Mouse (Mus musculus) adrenal gland, adult 2 months (tissue): ENCODE measurements around the gene C730034F03Rik. TPM values are rescaled to one million over a fixed set of nuclear protein-coding genes. Genes with fewer than 3 reads are reported as not detected.

ENCODE experiments used
- DNase-seq: peaks from one replicate; pipeline ENCODE4 v3.0.0; 2021
- polyA plus RNA-seq: library from polyadenylated mRNA; depleted of rRNA; stranded (reverse); fragments of >200 nt; gene quantifications from 2 replicates; pipeline ENCODE4 v1.2.3, GENCODE M21; 2012
- total RNA-seq, 2 experiments: library from RNA; stranded (reverse); gene quantifications; 2 replicates each; pipeline ENCODE4 v1.2.3; 2021

C730034F03Rik gene
- total and polyA plus RNA-seq, 3 experiments = 0.52 to 2.3 (median 0.95) TPM

DNA sequence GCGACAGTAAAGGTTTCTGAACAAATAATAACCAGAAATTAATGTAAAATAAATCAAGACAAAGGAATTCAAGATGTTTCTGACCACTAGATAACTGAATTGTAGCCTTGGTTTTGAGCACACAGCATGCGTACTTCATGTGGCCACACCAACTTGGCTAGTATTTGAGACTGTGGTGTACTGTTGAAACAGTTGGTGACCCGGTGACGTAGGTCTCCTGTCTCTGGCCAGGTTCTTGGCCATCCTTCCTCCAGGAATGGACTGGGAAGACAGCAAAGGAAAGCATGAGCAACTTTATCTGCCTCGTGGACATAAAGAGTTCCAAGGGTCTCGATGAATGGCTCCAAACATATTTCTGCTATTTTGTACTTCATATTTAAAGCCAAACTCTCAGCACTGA lies 2.4 kb downstream of the C730034F03Rik start:
- no peak for DNase-seq

DNA sequence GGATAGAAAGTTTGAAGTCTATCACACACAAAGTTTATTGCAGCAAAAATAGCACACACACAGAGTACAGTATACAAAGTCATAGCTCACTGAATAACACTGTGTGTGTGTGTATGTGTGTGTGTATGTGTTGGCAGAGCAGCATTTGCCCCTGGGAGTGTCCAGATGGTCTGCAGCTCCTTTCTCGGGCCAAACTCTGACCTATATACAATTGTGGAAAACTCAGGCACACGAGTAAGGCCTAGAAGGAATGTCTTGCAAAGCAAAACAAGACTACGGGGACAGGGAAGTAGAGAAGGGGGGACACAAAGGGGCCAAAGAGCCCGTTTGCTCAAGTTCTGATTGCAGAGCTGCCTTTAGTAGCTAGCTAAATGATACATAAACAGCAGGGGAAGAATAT lies 3.6 kb downstream of the C730034F03Rik start:
- DNase-seq = no peak

DNA sequence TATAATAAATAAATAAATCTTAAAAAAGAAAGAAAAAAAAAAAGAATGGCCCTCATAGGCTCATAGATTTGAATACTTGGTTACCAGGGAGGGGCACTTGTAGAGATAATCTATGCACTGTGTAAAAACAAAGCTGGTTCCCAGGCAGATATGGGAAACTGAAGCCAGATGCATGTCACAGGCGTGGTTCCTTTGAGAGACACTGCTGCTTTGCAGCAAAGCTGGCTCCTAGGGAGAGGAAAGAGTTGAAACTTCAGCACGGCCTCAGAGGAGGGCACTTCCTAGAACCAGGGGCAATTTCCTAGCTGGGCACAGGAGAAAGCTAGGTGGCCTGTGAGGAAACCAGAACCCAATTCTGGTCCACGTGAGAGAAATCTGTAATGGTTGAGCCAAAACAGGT lies 4.7 kb downstream of the C730034F03Rik start:
- no peak for DNase-seq

DNA sequence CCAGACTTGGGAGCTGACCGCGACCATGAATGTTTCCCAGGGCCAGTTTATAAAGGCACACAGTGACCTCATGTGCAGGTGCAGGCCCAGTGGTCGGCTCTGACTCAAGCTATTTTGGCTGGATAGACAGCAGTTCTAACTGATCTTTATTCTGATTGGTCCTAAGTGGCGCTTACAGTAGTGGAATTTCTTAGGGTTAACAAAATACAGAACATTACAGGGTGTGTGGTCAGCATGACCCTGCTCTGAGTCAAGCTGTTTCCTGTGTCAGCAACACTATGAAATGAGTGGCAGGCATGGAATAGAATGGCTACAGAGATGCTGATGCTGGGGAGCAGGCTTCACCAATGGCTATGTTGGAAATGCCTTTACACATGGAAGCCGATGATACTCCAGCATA lies 6.5 kb downstream of the C730034F03Rik start:
- DNase-seq = no peak

DNA sequence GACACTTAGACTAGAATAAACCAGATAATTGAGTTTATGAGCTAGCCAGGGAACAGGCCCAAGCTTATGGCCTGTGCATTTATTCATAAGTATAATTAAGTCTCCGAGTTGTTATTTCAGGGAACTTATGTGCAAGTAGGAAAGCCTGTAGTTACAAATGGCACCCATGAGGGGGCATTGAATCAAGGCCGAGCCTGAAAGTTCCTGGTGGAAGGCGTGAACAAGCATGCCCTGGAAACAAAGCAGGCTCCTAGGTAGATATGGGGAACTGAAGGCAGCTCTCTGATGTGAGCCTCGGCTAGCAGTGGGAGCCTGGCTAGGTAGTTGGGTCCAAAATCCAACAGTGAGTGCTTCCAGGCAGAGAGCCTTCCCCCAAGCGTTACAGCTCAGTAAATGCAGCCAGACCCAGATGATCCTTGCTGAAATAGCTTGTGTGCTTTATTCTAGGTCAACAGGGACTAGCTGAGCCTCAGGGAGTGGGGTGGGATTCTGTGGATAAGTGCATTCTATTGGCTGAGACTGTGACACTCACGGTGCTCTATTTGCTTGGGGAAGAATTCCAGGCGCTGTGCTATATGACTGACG lies 13.2 kb downstream of the C730034F03Rik start:
- DNase-seq = no peak

DNA sequence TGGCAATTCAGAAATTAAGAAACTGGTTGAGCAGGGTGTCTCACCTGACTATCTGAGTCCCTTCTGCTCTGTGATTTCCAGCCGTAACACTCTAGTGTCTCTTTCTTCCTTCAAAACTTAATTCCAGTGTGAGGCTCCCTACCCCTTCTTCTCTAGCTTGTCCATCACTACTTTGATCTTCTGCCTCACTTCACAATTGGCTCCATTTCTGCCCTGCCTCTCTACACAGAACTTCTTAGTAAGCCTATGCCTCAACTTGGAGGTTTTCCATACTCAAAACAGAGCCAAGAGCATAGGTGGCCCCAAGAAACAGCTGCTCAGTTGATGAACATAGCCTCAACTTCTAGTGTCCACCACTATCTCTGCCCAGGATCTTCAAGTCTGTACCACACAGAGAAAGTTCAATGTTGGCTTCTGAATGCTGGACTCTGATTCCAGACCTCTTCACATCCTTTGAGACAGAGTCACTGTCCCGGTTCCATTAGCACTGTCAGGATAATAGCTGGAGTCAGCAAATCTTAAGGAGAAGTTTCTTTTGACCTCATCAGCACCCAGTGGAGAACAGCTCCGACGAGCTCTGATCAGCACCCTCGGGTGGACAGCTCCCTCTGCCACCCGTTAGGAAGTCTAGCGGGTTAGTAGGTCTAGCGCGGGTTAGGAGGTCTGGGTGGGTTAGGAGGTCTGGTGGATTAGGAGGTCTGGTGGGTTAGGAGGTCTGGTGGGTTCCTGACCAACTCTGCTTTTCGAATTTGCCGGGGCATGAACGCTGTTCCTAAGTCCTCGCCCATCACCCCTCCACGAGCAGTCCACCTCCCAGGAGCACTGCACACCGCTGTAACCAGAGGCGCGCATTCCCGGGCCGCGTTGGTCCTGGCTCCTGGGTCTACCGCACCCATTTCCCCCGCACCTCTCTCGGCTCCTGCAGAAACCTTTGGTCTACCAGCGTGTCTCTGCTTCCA lies 23.8 kb downstream of the C730034F03Rik start:
- peak; percentile 71 for DNase-seq

DNA sequence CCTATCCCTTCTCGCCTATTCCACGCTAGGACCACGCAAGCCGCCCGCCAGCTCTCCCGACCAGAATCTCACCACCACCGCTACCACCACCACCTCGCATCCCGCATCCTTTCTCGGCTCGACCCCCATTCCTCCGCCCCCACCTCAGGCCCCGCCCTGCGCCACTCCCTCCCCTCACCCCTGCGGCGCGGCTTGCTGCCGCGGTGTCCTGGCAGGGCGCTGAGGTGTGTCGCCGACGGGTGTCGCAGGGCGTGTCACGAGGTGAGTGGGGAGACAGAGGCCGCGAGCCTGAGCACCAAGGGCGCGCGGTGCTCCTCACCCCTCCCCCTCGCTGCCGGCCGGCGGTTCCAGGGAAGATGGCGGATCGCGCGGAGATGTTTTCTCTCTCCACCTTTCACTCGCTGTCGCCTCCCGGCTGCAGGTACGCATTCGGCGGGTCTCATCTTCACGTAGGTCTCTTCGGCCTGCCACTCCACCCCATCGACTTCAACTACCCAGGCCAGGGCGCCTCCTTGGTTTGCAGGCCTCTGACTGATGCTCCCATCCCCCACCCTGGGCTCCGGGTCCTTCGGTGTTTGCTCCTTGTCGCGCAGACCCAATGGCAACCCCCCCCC lies 24.6 kb downstream of the C730034F03Rik start, which contains the start of gene Mapk8ip2:
Mapk8ip2 (plus strand) TSS at position 49 of the 614 bp plus-strand sequence.
- no peak for DNase-seq

DNA sequence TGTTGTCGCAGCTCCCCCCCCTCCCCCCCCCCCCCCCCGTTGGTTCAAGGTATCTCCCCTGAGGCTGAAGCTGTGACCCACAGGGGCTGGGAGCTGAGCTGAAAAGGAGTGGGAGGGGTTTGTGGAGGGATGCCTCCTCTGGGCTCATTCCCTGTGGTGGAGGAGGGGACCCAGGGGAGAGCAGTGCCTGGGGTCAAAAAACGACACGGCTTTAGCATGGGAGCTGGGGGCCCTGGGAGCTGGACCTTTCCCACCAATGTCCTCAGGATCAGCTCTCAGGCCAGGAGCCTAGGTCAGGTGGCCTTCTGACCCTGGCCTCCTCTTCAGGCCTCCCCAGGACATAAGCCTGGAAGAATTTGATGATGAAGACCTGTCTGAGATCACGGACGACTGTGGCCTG lies 25.5 kb downstream of the C730034F03Rik start:
- no peak for DNase-seq

DNA sequence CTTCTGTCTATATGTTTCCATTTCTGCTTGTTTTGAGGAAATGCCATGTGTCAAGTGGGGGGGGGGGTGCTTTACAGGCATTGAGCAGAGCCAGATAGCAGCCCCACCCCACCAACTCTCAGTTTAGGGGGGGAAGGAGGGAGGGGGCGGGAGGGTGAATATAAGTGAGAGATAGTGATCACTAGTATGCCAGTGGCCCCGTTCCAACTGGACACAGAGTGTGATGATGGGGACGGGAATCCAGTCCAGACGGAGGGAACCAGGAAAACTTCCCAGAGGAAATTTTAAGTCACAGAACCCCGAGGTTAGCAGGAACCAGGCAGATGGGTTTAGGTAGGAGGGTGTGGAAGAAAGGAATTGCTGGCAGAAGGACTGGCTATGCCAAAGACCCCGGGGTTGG lies 26.3 kb downstream of the C730034F03Rik start:
- DNase-seq = no peak

DNA sequence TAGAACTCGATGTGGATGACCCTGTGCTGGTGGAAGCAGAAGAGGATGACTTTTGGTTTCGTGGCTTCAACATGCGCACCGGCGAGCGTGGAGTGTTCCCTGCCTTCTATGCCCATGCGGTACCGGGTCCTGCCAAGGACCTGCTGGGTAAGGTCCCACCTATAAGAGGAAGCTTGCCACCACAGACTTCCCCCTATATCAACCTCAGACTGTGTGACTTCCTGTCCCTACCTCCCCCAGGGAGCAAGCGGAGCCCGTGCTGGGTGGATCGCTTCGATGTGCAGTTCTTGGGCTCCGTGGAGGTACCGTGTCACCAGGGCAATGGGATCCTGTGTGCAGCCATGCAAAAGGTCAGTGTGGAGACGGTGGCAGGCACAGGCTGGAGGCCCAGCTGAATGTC lies 29.6 kb downstream of the C730034F03Rik start:
- DNase-seq = no peak

DNA sequence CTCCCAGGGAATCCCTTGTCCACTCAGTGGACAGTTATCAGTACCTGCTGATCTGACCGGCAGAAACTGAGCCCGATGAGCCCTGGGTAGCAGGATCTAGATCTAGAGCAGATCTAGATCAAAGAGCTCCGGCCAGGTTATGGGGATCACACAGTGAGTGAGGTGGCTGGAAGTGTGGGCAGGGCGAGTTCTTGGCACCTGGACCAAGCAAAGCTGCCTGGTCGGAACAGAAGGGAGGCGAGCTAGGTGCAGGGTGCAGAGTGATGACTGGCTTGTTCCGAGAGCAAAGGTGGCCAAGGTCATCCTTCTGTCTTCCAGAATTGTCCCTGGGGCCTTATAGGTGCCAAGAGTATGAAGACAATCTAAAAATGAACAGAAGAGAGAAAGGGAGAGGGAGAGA lies 30.4 kb downstream of the C730034F03Rik start:
- DNase-seq = no peak

DNA sequence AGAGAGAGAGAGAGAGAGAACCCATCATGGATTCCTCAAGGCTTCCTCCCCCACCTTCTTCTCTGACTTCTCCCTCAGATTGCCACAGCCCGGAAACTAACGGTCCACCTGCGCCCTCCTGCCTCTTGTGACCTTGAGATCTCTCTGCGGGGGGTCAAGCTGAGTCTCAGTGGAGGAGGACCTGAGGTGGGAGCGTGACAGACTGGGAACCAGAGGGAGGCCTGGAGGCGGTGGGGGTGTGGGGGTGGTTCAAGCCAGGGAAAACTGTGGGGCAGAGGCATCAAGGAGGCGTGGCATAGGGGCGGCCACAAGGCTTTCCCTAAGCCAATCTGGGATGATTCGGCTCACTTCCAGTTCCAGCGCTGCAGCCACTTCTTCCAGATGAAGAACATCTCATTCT lies 30.9 kb downstream of the C730034F03Rik start:
- no peak for DNase-seq

DNA sequence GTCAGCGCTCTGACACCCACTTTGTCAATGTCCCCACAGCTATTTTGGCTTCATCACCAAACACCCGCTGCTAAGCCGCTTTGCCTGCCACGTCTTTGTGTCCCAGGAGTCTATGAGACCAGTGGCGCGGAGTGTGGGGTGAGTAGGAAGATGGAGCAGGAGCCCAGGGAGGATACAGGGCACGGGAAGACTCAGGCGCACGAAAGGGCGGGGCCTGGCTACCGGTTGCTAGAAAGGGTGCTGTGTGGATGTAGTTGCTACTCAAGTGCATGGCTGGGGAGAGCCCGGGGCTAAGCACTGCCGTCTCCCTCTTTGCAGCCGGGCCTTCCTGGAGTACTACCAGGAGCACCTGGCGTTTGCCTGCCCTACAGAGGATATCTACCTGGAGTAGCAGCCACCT lies 31.9 kb downstream of the C730034F03Rik start:
- no peak for DNase-seq

DNA sequence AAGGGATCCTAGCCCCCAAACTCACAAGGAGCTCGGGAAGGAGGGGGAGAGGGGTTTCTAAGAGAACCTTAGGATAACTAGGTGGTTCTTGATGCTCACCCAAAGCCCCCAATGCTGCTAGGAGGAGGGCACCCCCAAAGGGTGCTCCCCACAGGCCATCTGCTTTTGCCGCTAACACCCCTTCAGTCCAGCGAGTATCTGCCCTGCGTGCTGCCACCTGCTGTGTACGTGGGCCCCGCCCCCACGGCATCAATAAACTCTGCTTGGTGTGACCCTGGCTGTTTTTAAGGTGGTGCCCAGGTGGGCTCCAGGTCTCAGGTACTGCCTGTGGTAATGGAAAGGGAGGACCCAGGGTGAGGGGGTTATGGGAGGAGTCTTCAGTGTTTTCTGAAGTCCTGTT lies 32.8 kb downstream of the C730034F03Rik start:
- no peak for DNase-seq

DNA sequence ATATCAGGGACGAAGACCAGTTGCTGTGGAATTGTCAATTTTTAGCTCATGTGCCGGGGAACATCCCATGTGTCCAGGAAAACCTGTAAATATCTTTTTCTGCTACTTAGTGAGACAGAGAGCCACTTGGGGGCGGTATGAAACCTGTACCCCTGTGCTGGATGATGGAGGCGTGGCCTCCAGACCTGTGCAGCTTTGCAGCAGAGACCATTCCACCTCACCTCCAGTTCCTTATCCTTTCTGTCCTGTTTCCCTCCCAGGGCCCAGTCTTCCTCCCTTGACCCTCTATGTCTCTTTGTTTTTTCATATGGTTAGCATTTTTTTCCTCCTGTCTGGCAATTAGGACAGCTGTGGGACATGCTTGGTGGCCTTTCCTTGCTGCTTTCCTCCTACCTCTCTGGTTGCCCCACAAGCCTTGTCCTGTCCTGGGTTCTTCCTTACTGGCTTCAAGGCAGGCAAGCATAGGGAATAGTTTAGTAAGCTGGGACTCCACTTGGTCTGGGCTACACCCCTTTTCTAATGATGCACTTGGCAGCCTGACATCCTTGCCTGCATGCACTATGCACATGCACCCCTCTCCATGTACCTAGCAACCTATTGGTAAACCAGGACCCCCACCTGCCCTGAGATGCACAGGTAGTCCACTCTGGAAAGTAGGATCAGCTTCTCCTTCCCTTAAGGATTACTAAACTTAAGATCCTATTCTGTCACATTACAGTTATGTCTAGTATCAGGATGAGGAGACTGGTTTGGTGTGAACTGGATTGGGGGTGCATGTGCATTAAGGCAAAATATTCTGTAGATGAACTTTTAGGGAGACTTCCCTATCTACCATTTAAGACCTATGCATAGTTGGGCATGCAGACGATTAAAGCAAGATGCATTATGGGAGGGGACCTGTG lies 34.2 kb downstream of the C730034F03Rik start:
- no peak for DNase-seq

DNA sequence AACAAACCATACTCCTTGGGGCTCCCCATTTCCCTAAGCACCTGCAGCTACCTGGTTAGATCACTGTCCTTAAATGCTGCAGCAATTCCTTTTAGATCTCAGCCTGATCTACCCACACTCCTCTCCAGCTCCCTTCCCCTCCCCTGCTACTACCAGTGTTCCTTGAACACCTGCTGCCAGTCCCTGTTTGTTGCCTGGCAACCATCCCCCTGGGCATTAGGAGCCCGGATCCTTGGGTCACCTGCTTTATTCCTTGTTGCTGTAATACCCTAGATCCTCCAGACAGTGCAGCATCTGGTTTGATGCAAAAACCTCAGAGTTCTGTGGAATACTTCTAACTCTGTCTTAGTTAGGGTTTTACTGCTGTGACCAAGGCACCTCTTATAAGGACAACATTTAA lies 35.7 kb downstream of the C730034F03Rik start:
- DNase-seq = no peak

DNA sequence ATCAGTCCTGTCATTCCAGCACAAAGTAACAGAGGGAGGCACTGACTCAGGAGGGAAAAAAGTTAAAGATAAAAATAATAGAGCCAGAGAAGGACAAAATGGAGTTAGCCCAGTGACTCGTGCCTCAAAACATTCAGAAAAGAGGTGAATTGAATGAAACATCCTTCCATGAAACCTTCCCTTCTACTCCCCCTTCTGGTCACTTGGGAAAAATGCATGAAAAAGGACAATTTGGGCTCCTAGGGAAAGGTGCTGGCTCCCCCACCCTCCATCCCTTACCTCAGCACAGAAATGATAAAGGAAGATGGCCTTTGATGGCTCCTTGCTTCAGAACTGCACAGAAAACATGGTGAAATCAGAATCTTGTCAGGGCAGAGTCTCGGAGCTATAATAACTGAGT lies 39.2 kb downstream of the C730034F03Rik start:
- DNase-seq = no peak

DNA sequence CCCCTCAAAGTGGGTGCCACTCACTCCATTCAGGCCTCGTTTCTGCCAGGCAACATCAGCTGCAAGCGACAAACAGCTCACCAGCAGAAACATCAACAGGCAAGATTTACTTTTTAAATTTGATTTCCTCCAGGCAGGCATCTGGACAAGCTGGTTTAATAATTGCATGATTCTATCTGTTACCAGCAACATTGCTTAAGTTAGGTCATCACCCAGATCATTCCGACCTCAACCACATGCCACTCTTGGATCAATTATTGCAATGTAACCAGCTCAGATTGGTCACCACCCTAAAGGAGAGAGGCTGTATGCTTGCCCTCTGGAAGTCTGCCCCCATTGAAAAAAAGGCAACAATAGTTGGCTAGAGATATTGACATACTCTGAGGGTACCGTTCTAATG lies 42.1 kb downstream of the C730034F03Rik start:
- no peak for DNase-seq

DNA sequence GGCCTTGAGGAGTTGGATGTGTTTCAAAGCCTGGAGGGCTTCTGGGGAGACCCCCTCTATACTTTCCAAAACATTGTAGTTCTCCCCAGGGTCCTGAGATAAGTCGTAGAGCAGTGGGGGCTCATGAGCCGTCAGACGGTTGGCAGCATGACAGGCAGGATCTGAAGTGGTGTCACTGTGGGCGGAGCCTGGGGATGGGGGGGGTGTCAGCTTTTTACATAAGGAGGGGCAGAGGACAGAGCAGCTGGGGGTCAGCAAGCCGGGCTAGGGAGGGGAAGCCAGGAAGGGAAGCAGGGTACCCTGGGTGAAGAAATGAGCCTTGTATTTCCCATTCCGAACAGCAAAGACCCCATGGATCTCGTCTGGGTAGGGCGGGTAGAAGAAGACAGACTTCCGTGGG lies 44.0 kb downstream of the C730034F03Rik start:
- no peak for DNase-seq

DNA sequence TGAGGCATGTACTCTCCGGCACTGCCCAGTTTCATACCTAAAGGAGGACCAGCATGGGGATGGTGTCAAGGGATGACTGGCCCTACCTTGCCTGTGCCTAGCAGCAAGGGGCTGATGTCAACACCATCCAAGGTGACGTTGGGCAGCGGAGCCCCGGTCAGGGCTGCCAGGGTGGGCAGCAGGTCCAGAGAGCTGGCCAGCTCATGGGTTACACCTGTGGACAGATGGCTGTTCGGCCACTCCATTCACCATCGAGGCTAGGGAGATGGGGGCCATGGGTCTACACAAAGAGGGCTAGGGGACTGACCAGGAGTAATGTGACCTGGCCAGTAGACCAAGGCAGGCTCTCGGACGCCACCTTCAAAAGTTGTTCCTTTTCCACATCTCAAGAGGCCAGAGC lies 44.5 kb downstream of the C730034F03Rik start:
- no peak for DNase-seq

DNA sequence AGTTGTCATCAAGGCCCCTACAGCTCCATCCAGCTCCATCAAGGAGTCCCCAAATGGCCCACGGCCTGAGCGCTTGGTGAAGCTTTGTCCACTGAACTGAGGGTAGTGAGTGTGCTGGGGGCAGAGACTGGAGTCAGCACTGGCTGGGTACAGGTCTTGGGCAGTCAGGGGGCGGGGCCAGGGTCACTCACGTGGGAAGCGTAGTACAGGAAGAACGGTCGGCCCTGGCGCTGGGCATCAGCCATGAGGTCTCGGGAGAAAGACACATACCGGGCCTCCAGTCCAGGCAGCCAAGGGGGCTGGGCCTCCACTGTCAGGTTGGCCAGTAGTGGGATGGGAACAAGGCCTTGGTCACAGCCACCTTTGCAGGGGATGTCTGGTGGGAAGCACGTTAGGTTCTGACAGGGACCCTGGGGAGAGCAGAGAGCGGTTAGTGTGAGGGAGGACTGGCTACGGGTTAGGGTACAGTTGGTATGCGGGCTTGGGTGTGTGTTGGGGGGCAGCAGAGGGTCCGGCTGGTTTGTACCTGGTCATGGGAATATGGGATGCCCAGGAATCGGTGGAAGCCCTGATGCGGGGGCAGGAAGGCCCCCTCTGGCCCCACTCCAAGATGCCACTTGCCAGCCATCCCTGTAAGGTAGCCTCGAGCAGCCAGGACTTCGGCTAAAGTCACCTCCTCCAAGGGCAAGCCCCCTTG lies 45.4 kb downstream of the C730034F03Rik start:
- no peak for DNase-seq

DNA sequence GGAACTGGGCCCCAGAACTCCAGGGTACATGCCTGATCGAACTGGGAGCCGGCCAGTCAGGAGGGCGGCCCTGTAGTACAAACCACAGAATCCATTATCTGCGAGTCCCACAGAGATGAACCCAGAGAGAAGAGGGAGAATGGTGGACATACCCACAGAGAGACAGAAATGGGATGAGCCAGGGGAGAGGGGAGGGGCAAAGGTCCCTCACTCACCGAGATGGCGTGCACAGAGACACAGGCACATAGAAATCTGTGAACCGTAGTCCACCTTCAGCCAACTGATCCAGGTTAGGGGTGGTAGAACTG lies 45.9 kb downstream of the C730034F03Rik start:
- no peak for DNase-seq
